ENCODE assay signal across 17 mouse cellular contexts in genomic region chr10:10555221-10555620, GRCm38 (mm10). TPM values are rescaled to one million over a fixed set of nuclear protein-coding genes. Genes with fewer than 3 reads are reported as not detected.
DNase-seq lines count a peak whose midpoint lies in the region; ATAC-seq and TF ChIP-seq lines count a peak whose summit lies in the region.
"Had no signal": no experiment of that assay in that cellular context is flagged by ENCODE, and none has a peak within 500 bp of the region (broad histone marks: within the 10 kb centered on the region; RNA-seq: fewer than 3 reads in every experiment).

No protein-coding gene starts in this region.

- ATAC-seq in granulocyte monocyte progenitor cell, adult 5-6 weeks (replicated peaks; ENCODE audit: poor library complexity, severe bottlenecking): peak; percentile 29
- no peak for ATAC-seq in midbrain, embryonic 14.5 days (ENCODE audit: low FRiP score, low TSS enrichment)
- ATAC-seq in forebrain, postnatal 0 days: no peak
- ATAC-seq: activated CD4-positive, CD25-positive, alpha-beta regulatory T cell, adult 4 months had no signal

- H3K9ac ChIP-seq in midbrain, embryonic 14.5 days (replicated peaks; ENCODE audit: low read length): no peak overlapping the region
- H3K9ac ChIP-seq in forebrain, postnatal 0 days: no peak overlapping the region
- H3K9ac ChIP-seq: neural tube, embryonic 15.5 days had no signal

- no peaks in the 10 kb centered on the region for H3K4me1 ChIP-seq in midbrain, embryonic 14.5 days (ENCODE audit: control insufficient read depth, insufficient read depth, low read length)
- peaks cover 10% of the 10 kb centered on the region; the same call in 1 of the 2 replicates for H3K4me1 ChIP-seq in forebrain, postnatal 0 days (ENCODE audit: insufficient read depth)

- 91% methylated on average over 5 of the region's 5 CpGs for WGBS in midbrain, embryonic 14.5 days
- WGBS in forebrain, postnatal 0 days: 67% methylated on average over 5 of the region's 5 CpGs

- H3K4me3 ChIP-seq in midbrain, embryonic 14.5 days (replicated peaks; ENCODE audit: low read depth, low read length): no peak overlapping the region
- no peak overlapping the region for H3K4me3 ChIP-seq in forebrain, postnatal 0 days (ENCODE audit: low read depth, low read length)
- H3K4me3 ChIP-seq: left cerebral cortex, adult 2 months; neural tube, embryonic 15.5 days had no signal

- no peak for TF ChIP-seq CTCF in forebrain, postnatal 0 days (IDR thresholded peaks at IDR 0.05; ENCODE audit: low read depth)

- H3K4me2 ChIP-seq in midbrain, embryonic 14.5 days (ENCODE audit: low read length): no peak overlapping the region
- H3K4me2 ChIP-seq in forebrain, postnatal 0 days (ENCODE audit: low read depth): no peak overlapping the region
- H3K4me2 ChIP-seq: neural tube, embryonic 15.5 days had no signal

- DNase-seq in adrenal gland, adult 2 months: peak; percentile 76
- no peak for DNase-seq in adrenal gland, adult 18-20 months (ENCODE audit: low spot score in 2 of 2)
- DNase-seq in urinary bladder, postnatal 14 days (ENCODE audit: low spot score): peak; percentile 36
- DNase-seq in urinary bladder, postnatal 4 days (ENCODE audit: low spot score in 2 of 2): no peak
- DNase-seq in midbrain, embryonic 14.5 days: no peak
- no peak for DNase-seq in spleen, postnatal 36 days (ENCODE audit: low spot score in 2 of 2)
- DNase-seq in forebrain, postnatal 0 days: no peak
- DNase-seq: B cell, adult 2 months; cerebellum, adult 11 months; heart, postnatal 4 days; kidney, postnatal 25 days; thymus, postnatal 4 days had no signal

- no peaks in the 10 kb centered on the region for H3K9me3 ChIP-seq in midbrain, embryonic 14.5 days (ENCODE audit: control insufficient read depth, low read length)
- H3K9me3 ChIP-seq in forebrain, postnatal 0 days (ENCODE audit: low read length): no peaks in the 10 kb centered on the region
- H3K9me3 ChIP-seq: G1E; neural tube, embryonic 15.5 days had no signal

- no peaks in the 10 kb centered on the region for H3K36me3 ChIP-seq in midbrain, embryonic 14.5 days (ENCODE audit: control insufficient read depth, insufficient read depth, low read length)
- no peaks in the 10 kb centered on the region for H3K36me3 ChIP-seq in forebrain, postnatal 0 days (ENCODE audit: insufficient read depth)
- H3K36me3 ChIP-seq: G1E; neural tube, embryonic 15.5 days had no signal

- no peak overlapping the region for H3K27ac ChIP-seq in midbrain, embryonic 14.5 days (replicated peaks; ENCODE audit: low read depth, low read length)
- no peak overlapping the region for H3K27ac ChIP-seq in forebrain, postnatal 0 days (ENCODE audit: low read depth, low read length)
- H3K27ac ChIP-seq: left cerebral cortex, adult 2 months; neural tube, embryonic 15.5 days had no signal

- H3K27me3 ChIP-seq in midbrain, embryonic 14.5 days (ENCODE audit: control insufficient read depth, insufficient read depth, low read length): no peaks in the 10 kb centered on the region
- no peaks in the 10 kb centered on the region for H3K27me3 ChIP-seq in forebrain, postnatal 0 days (ENCODE audit: insufficient read depth, low read length)
- H3K27me3 ChIP-seq: neural tube, embryonic 15.5 days had no signal

RNA-seq across cellular contexts. Expression of gene Rab32, which starts 2.8 kb away (rescaled TPM):
- 1 to 10 TPM; 5.5 to 5.6 TPM for total RNA-seq in adrenal gland, adult 2 months (2021)
- 5.3 and 6.8 TPM in 2 replicates for polyA plus RNA-seq in adrenal gland, adult 2 months (2012; rRNA removed)
- total RNA-seq in adrenal gland, adult 18-20 months (2021): 1 to 10 TPM; 4.9 to 9.7 TPM
- 83.8 and 99.7 TPM in 2 replicates for total RNA-seq in granulocyte monocyte progenitor cell, adult 5-6 weeks (2014; fragmentation: Nextera tagmentation)
- total RNA-seq in granulocyte monocyte progenitor cell, adult 5-6 weeks (2017): 58.0 and 67.1 TPM in 2 replicates
- polyA plus RNA-seq in midbrain, embryonic 14.5 days (2014; fragmentation: Nextera tagmentation; extraction: Ambion mirVana): 1.6 and 4.4 TPM in 2 replicates
- total RNA-seq in forebrain, postnatal 0 days (2014; rRNA removed): 3.2 TPM in 2 replicates
- 3.5 and 3.6 TPM in 2 replicates for polyA plus RNA-seq in forebrain, postnatal 0 days (2015; fragmentation: Nextera tagmentation; extraction: Ambion mirVana)
- polyA plus RNA-seq: G1E had no signal

Comparison
In these comparisons a context has a peak if more than half of its experiments do, and no peak if none do; other contexts are left out.
1. DNase-seq: peak in adrenal gland, adult 2 months (single experiment) and urinary bladder, postnatal 14 days (single experiment); none in adrenal gland, adult 18-20 months (0 of 2), urinary bladder, postnatal 4 days (0 of 2), midbrain, embryonic 14.5 days (single experiment), spleen, postnatal 36 days (0 of 2) and forebrain, postnatal 0 days (single experiment).
2. RNA of gene Rab32, which starts 2.8 kb away (total RNA-seq): 58.0 to 99.7 TPM in granulocyte monocyte progenitor cell, adult 5-6 weeks; 4.9 to 9.7 TPM in adrenal gland, adult 18-20 months, 5.5 to 5.6 TPM in adrenal gland, adult 2 months and 3.2 TPM in forebrain, postnatal 0 days; every median in the first group is over 4 times any median in the second.